ENCODE assay signal across 16 mouse cellular contexts in genomic region chr10:6590211-6590610, GRCm38 (mm10).
"Had no signal": no experiment of that assay in that cellular context is flagged by ENCODE, and none has a peak within 500 bp of the region (broad histone marks: within the 10 kb centered on the region; RNA-seq: fewer than 3 reads in every experiment).

No protein-coding gene starts in this region.

- DNase-seq: cerebellum, adult 8-10 months; cerebellum, adult 9-10 months; cerebellum, adult 9-11 months; cerebellum, postnatal 10 days; cerebellum, postnatal 14 days; cerebellum, postnatal 25 days; cerebellum, postnatal 36 days; embryo, embryonic 11 days; forebrain, postnatal 0 days; gastrocnemius, adult 2 months; gastrocnemius, postnatal 10 days; gastrocnemius, postnatal 14 days; gastrocnemius, postnatal 25 days; gastrocnemius, postnatal 36 days; heart, adult 18-20 months; heart, adult 2 months had no signal
